Mouse (Mus musculus): ENCODE data around the gene Ddt.

- TF ChIP-seq CTCF (IDR thresholded peaks at IDR 0.05; ENCODE audit: low read depth, low read length), result no peak
- no peak for TF ChIP-seq GATA2 (IDR thresholded peaks at IDR 0.05; ENCODE audit: borderline replicate concordance, low read depth, low read length)
- no peak for TF ChIP-seq GATA1 (IDR thresholded peaks at IDR 0.05; ENCODE audit: borderline replicate concordance, low read length)
- TF ChIP-seq TAL1 (conservative IDR thresholded peaks at IDR 0.05; ENCODE audit: low read depth, low read length), result no peak
- no peak for TF ChIP-seq POLR2AphosphoS5 (IDR thresholded peaks at IDR 0.05; ENCODE audit: insufficient replicate concordance, low read depth, low read length)
Observed at GRCm38 (mm10) chr10:75763682-75764518, 9.3 kb downstream of the Ddt start, which contains the start of gene Cabin1.
